Mouse (Mus musculus): ENCODE measurements around the gene Hspa12a. TPM values are rescaled to one million over a fixed set of nuclear protein-coding genes. Genes with fewer than 3 reads are reported as not detected.

Gene Hspa12a
- polyA plus RNA-seq (2012; rRNA removed): 0.45 and 0.47 TPM in 2 replicates

GRCm38 (mm10) chr19:58942841-58943828 lies at the start of gene Hspa12a, which contains the start of gene Eno4:
Gene Hspa12a (minus strand): TSS chr19:58943654.
Gene Eno4 (plus strand): TSS chr19:58943425.

GRCm38 (mm10) chr19:58794284-58794683 lies 149.2 kb downstream of the Hspa12a start, which contains the start of gene 1700019N19Rik:
Gene 1700019N19Rik (minus strand): TSS chr19:58794461.

GRCm38 (mm10) chr19:58759423-58759822 lies 184.0 kb downstream of the Hspa12a start, which contains the start of gene Pnliprp2:
Gene Pnliprp2 (plus strand): TSS chr19:58759719.

Other genes with a start within 250 kb of the Hspa12a start
- gene Pnliprp1, start 214.8 kb downstream of the Hspa12a start, polyA plus RNA-seq (2012; rRNA removed): 8.9 and 12.8 TPM in 2 replicates
- 0.19 and 0.22 TPM in 2 replicates for gene Pnliprp2, start 183.9 kb downstream of the Hspa12a start, polyA plus RNA-seq (2012; rRNA removed)
- 0.02 TPM in 1 of 2 replicates, not detected in the other for gene 1700019N19Rik, start 149.2 kb downstream of the Hspa12a start, polyA plus RNA-seq (2012; rRNA removed)
- gene Eno4, start 229 bp downstream of the Hspa12a start, polyA plus RNA-seq (2012; rRNA removed): 0.01 TPM in 2 replicates
- 2.5 and 2.6 TPM in 2 replicates for gene Shtn1, start 132.4 kb upstream of the Hspa12a start, polyA plus RNA-seq (2012; rRNA removed)
- not detected in 2 replicates for gene Vax1, start 226.4 kb upstream of the Hspa12a start, polyA plus RNA-seq (2012; rRNA removed)

Data from liver, embryonic 18 days (tissue).